Mouse (Mus musculus): ENCODE data around the gene Safb2. TPM values are rescaled to one million over a fixed set of nuclear protein-coding genes. Genes with fewer than 3 reads are reported as not detected.

The Safb2 gene
- polyA plus RNA-seq, 1 experiment from 2014 or later = 56.0 TPM

DNA sequence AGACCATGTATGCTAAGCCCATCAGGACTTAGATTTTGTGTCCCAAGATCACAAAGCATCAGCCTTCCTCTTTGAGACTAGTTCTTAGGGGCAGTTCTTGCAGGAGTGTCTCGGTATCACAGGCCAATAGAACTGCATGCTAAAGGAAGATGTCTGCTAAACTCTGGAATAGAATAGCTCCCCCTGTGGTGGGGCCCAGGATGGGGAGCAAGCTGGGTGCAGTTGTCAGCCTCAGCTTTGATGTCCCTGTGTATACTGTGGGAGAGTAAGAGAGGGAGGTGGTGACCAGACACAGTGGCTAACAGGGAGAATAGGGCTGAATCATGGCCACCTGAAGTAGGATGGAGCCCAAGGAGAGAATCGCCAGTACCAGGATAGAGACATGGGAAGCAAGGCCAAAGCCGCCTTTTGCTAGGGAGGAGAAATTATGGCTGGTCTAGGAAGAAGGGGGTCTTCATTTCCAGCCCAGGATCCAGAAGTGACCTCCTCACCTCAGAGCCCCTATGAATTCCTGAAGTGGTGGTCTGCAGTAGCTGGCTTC lies 40.6 kb downstream of the Safb2 start:
- Histone ChIP-seq H3K36me3 (ENCODE audit: control insufficient read depth, insufficient read depth, low read length) (no peaks in the 10 kb centered on the region), H3K4me3 (ENCODE audit: low read length) (no peak overlapping the region), H3K27ac (ENCODE audit: low read length) (no peak overlapping the region), H3K9ac (ENCODE audit: low read depth, low read length) (no peak overlapping the region), H3K4me1 (ENCODE audit: control insufficient read depth, insufficient read depth, low read length) (no peaks in the 10 kb centered on the region), H3K4me2 (ENCODE audit: low read depth, low read length) (no peak overlapping the region), H3K9me3 (ENCODE audit: control insufficient read depth, low read length) (0 out of 2 replicates have a peak, but pooled peaks cover 2% of the 10 kb centered on the region), H3K27me3 (replicated peaks; ENCODE audit: control insufficient read depth, insufficient read depth, low read length) (no peaks in the 10 kb centered on the region)
- 77% methylated on average over 3 of the region's 3 CpGs for WGBS
- ATAC-seq = no peak

DNA sequence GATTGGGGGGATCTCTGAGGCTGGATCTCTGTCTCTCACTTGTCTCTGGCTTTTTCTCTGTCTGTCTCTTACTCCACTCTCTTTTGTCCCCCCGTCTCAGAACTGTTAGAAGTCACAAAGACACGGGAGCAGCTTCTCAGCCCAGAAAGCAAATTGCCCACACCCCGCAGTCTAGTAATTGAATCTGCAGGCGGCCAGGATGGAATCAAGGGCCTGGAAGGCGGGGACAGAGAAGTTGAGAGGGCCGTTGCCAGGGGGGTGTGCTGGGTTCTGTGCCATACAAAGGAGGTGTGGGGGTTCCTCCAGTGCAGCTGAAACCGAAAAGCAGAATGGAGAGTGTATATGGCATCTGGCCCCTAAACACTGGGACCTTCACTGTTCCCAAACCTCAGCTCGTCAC lies 41.6 kb downstream of the Safb2 start:
- no peak overlapping the region for H3K4me3 ChIP-seq (ENCODE audit: low read length)
- H3K4me2 ChIP-seq (ENCODE audit: low read depth, low read length) = no peak overlapping the region
- H3K36me3 ChIP-seq (ENCODE audit: control insufficient read depth, insufficient read depth, low read length) = no peaks in the 10 kb centered on the region
- H3K9me3 ChIP-seq (ENCODE audit: control insufficient read depth, low read length) = no peaks in the 10 kb centered on the region
- H3K27ac ChIP-seq (ENCODE audit: low read length) = no peak overlapping the region
- no peaks in the 10 kb centered on the region for H3K27me3 ChIP-seq (replicated peaks; ENCODE audit: control insufficient read depth, insufficient read depth, low read length)
- H3K4me1 ChIP-seq (ENCODE audit: control insufficient read depth, insufficient read depth, low read length) = no peaks in the 10 kb centered on the region
- no peak overlapping the region for H3K9ac ChIP-seq (ENCODE audit: low read depth, low read length)
- no peak for ATAC-seq
- WGBS = 52% methylated on average over 8 of the region's 8 CpGs

DNA sequence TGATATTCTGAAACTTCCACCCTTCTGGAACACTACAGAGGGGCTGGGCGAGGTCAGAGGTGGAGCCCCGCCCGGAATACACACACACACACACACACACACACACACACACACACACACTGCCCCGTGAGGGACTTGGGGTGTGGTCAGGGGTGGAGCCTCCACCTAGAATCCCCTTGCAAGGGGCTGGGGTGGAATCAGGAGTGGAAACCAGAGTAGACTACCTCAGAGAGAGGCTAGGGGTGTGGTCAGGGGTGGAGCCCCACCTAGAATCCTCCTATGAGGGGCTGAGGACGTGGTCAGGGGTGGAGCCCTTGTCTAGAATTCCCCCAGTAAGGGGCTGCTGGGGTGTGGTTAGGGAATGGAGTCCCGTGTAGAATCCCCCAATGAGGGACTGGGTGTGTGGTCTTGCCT lies 43.8 kb downstream of the Safb2 start:
- no peaks in the 10 kb centered on the region for H3K36me3 ChIP-seq (ENCODE audit: control insufficient read depth, insufficient read depth, low read length)
- H3K27me3 ChIP-seq (replicated peaks; ENCODE audit: control insufficient read depth, insufficient read depth, low read length) = no peaks in the 10 kb centered on the region
- no peak overlapping the region for H3K4me2 ChIP-seq (ENCODE audit: low read depth, low read length)
- H3K9me3 ChIP-seq (ENCODE audit: control insufficient read depth, low read length) = no peaks in the 10 kb centered on the region
- 32% methylated on average over 6 of the region's 6 CpGs for WGBS
- ATAC-seq = peak; percentile 55
- H3K9ac ChIP-seq (ENCODE audit: low read depth, low read length) = no peak overlapping the region
- H3K27ac ChIP-seq (ENCODE audit: low read length) = no peak overlapping the region
- H3K4me1 ChIP-seq (ENCODE audit: control insufficient read depth, insufficient read depth, low read length) = no peaks in the 10 kb centered on the region
- H3K4me3 ChIP-seq (ENCODE audit: low read length) = no peak overlapping the region

DNA sequence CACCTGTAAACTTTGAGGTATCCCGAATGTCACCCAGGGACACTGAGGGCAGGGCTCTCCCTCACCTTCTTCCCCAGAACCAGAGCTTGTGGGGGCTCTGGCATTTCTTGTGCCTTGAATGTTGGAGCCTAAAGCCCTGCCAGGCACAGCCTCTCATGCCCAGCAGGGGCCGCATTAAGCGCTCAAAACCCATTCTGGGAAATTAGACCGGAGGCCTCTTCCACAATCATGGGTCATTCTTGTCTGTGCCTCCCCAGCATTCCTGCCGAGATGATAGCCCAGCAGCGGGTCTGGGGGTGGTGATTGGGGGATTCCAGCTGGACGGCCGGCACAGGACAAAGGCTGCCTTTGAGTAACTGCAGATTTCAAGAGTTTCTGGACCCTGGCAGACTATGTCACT lies 46.5 kb downstream of the Safb2 start:
- H3K4me3 ChIP-seq (ENCODE audit: low read length) = no peak overlapping the region
- 43% methylated on average over 8 of the region's 8 CpGs for WGBS
- no peaks in the 10 kb centered on the region for H3K4me1 ChIP-seq (ENCODE audit: control insufficient read depth, insufficient read depth, low read length)
- no peak overlapping the region for H3K9ac ChIP-seq (ENCODE audit: low read depth, low read length)
- no peak for ATAC-seq
- H3K27me3 ChIP-seq (replicated peaks; ENCODE audit: control insufficient read depth, insufficient read depth, low read length) = no peaks in the 10 kb centered on the region
- H3K27ac ChIP-seq (ENCODE audit: low read length) = no peak overlapping the region
- no peaks in the 10 kb centered on the region for H3K36me3 ChIP-seq (ENCODE audit: control insufficient read depth, insufficient read depth, low read length)
- H3K9me3 ChIP-seq (ENCODE audit: control insufficient read depth, low read length) = no peaks in the 10 kb centered on the region
- no peak overlapping the region for H3K4me2 ChIP-seq (ENCODE audit: low read depth, low read length)

DNA sequence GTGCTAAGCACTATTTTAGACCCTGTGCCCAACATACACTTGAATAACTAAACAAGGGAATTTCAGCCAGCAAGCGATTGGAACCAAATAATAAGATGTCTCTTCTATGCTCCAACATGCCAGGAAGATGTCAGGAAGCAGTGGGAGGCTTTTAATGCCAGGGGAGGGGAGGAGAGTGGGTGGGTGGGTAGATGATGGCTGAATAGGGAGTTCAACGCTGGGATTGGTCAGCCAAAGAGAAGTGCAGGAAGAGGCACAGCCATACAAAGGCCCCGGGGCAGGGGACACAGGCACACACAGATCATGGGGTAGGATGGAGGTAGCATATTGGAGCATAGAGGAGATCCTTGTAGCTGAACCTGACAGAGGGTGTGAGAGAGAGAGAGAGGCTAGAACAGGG lies 47.5 kb downstream of the Safb2 start:
- no peaks in the 10 kb centered on the region for H3K9me3 ChIP-seq (ENCODE audit: control insufficient read depth, low read length)
- no peaks in the 10 kb centered on the region for H3K4me1 ChIP-seq (ENCODE audit: control insufficient read depth, insufficient read depth, low read length)
- H3K4me2 ChIP-seq (ENCODE audit: low read depth, low read length) = no peak overlapping the region
- no peak overlapping the region for H3K27ac ChIP-seq (ENCODE audit: low read length)
- no peaks in the 10 kb centered on the region for H3K27me3 ChIP-seq (replicated peaks; ENCODE audit: control insufficient read depth, insufficient read depth, low read length)
- no peak overlapping the region for H3K4me3 ChIP-seq (ENCODE audit: low read length)
- WGBS = 72% methylated on average over 3 of the region's 3 CpGs
- ATAC-seq = no peak
- H3K36me3 ChIP-seq (ENCODE audit: control insufficient read depth, insufficient read depth, low read length) = no peaks in the 10 kb centered on the region
- no peak overlapping the region for H3K9ac ChIP-seq (ENCODE audit: low read depth, low read length)

DNA sequence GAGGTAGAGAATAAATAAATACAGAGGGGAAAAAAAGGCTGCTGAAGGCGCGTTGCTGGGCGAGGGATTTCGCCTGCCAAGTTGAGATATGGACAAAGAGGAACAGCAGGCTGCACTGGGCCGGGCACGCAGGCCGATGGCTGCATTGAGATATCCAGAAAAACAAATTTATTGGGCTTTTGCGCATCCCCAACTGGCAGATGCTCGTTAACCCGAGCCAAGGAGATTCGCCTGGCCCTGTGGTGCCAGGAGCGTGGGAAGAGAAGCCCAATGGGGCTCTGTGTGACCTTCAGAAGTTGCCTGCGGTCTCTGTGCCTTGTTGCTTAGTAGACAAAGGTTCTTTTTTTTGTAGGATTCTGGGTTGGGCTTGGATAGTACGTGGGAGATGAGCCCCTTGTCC lies 48.2 kb downstream of the Safb2 start:
- 60% methylated on average over 14 of the region's 14 CpGs for WGBS

DNA sequence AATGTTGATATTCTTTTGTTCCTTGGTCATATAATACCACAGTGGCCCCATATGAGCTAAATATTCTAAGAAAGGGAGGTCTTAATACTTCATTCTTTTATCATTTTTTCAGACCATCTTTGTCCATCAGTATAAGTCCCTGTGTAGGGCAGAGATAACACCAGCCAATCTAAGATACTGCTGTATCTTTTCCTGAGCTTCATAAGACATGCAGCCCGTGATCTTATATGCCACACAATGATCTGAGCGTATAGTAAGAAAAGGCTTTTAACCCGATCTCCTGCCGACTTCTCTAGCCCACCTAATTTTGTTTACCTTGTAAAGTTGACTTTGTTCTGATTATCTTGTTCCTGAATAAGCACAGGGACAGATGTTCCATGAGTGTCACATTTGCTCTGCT lies 59.4 kb downstream of the Safb2 start:
- H3K9me3 ChIP-seq (ENCODE audit: control insufficient read depth, low read length) = no peaks in the 10 kb centered on the region
- no peak overlapping the region for H3K9ac ChIP-seq (ENCODE audit: low read depth, low read length)
- WGBS = 63% methylated on average over 4 of the region's 4 CpGs
- H3K27ac ChIP-seq (ENCODE audit: low read length) = no peak overlapping the region
- H3K4me1 ChIP-seq (ENCODE audit: control insufficient read depth, insufficient read depth, low read length) = no peaks in the 10 kb centered on the region
- no peaks in the 10 kb centered on the region for H3K27me3 ChIP-seq (replicated peaks; ENCODE audit: control insufficient read depth, insufficient read depth, low read length)
- ATAC-seq = no peak
- no peak overlapping the region for H3K4me3 ChIP-seq (ENCODE audit: low read length)
- H3K4me2 ChIP-seq (ENCODE audit: low read depth, low read length) = no peak overlapping the region
- H3K36me3 ChIP-seq (ENCODE audit: control insufficient read depth, insufficient read depth, low read length) = no peaks in the 10 kb centered on the region

More for the DNA sequence above, 48.2 kb downstream of the Safb2 start:
- Histone ChIP-seq H3K4me3 (ENCODE audit: low read length) (no peak overlapping the region), H3K9me3 (ENCODE audit: control insufficient read depth, low read length) (no peaks in the 10 kb centered on the region), H3K27me3 (replicated peaks; ENCODE audit: control insufficient read depth, insufficient read depth, low read length) (no peaks in the 10 kb centered on the region), H3K9ac (ENCODE audit: low read depth, low read length) (no peak overlapping the region), H3K4me1 (ENCODE audit: control insufficient read depth, insufficient read depth, low read length) (no peaks in the 10 kb centered on the region), H3K36me3 (ENCODE audit: control insufficient read depth, insufficient read depth, low read length) (no peaks in the 10 kb centered on the region), H3K4me2 (ENCODE audit: low read depth, low read length) (no peak overlapping the region), H3K27ac (ENCODE audit: low read length) (no peak overlapping the region)
- ATAC-seq = no peak

DNA sequence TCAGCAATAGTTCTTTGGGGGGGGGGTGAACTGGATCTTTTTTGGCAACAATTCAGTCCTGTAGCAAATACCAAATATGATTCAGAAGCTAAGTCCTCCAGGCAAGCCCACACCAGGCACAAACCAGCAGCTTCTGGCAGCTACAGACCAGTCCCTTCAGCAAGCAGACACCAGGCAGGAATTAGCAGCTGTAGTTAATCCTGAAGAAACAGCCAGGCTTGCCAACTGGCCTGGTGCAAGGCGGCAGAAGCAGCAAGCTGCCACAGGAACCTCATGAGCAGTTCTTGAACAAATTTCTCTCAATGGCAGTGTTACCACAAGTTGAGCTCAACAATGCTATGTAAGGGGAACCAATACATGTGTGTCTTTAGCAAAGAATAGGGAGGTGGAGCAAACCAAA lies 61.6 kb downstream of the Safb2 start:
- no peak overlapping the region for H3K4me3 ChIP-seq (ENCODE audit: low read length)
- ATAC-seq = no peak
- 58% methylated on average over 1 of the region's 1 CpGs for WGBS

DNA sequence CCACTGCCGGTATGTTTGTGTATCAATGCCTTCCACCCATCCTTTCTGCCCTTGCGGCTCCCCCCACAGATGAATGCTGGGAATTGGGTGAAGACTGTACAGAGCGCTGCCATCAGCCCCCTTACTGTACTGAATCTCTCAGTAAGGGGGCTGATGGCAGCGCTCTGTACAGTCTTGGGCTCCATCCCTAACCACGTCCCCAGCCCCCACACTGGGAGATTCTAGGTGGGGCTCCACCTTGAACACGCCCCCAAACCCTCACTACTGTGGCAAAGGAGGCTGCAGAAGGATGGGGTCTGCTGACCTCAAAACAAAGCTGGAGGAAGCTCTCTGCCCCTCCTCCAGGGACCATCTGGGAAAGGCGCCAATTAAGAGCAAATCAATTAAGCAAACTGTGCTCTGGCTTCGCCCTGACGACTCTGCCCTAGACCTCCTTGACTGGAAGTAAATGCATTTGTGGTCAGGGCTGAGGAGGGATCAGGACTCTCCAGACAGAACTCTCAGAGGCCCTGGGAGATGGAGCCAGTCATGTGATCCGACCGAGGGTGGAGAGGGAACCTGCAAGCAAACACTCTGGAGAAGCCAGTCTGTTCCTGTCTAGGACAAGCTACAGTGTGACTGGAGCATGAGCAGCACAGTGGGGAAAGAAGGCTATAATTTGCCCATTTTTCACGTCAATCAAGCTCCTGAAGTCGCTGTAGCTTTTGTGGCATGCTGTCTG lies 68.5 kb downstream of the Safb2 start:
- no peaks in the 10 kb centered on the region for H3K9me3 ChIP-seq (ENCODE audit: control insufficient read depth, low read length)
- no peak overlapping the region for H3K4me3 ChIP-seq (ENCODE audit: low read length)
- H3K4me1 ChIP-seq (ENCODE audit: control insufficient read depth, insufficient read depth, low read length) = peaks cover 2% of the 10 kb centered on the region; the same call in 1 of the 2 replicates
- H3K27ac ChIP-seq (ENCODE audit: low read length) = no peak overlapping the region
- peaks cover 38% of the 10 kb centered on the region for H3K27me3 ChIP-seq (replicated peaks; ENCODE audit: control insufficient read depth, insufficient read depth, low read length)
- no peak overlapping the region for H3K9ac ChIP-seq (ENCODE audit: low read depth, low read length)
- ATAC-seq = peak; percentile 62
- H3K4me2 ChIP-seq (ENCODE audit: low read depth, low read length) = no peak overlapping the region
- H3K36me3 ChIP-seq (ENCODE audit: control insufficient read depth, insufficient read depth, low read length) = no peaks in the 10 kb centered on the region
- WGBS = 13% methylated on average over 13 of the region's 13 CpGs

More for the DNA sequence above, 61.6 kb downstream of the Safb2 start:
- Histone ChIP-seq H3K36me3 (ENCODE audit: control insufficient read depth, insufficient read depth, low read length) (no peaks in the 10 kb centered on the region), H3K4me1 (ENCODE audit: control insufficient read depth, insufficient read depth, low read length) (no peaks in the 10 kb centered on the region), H3K4me2 (ENCODE audit: low read depth, low read length) (no peak overlapping the region), H3K27me3 (replicated peaks; ENCODE audit: control insufficient read depth, insufficient read depth, low read length) (no peaks in the 10 kb centered on the region), H3K27ac (ENCODE audit: low read length) (no peak overlapping the region), H3K9ac (ENCODE audit: low read depth, low read length) (no peak overlapping the region), H3K9me3 (ENCODE audit: control insufficient read depth, low read length) (no peaks in the 10 kb centered on the region)

All from intestine, embryonic 16.5 days (tissue).